Mouse (Mus musculus) inflammation-experienced regulatory T-cells, adult 16 weeks (primary cell): ENCODE results near the gene Tnfrsf26. TPM values are rescaled to one million over a fixed set of nuclear protein-coding genes. Genes with fewer than 3 reads are reported as not detected.

Experiments
- polyA plus RNA-seq: library from polyadenylated mRNA; unstranded; fragments of 100-300 nt; shearing (Covaris generic); gene quantifications from one replicate; pipeline ENCODE4 v1.2.1, GENCODE M21; 2017

Gene Tnfrsf26
- polyA plus RNA-seq, result 37.8 TPM

GRCm38 (mm10) chr7:143628540-143628939, at the start of gene Tnfrsf26:
Gene Tnfrsf26, minus strand, starts transcription at chr7:143628722.

GRCm38 (mm10) chr7:143649034-143649768, 20.7 kb upstream of the Tnfrsf26 start, which contains the start of gene Tnfrsf22:
Gene Tnfrsf22, minus strand, starts transcription at chr7:143649661.

GRCm38 (mm10) chr7:143599428-143600230, 28.9 kb downstream of the Tnfrsf26 start, which contains the start of gene Cars:
Gene Cars, minus strand, starts transcription at chr7:143600090.

Other genes starting within 250 kb of the Tnfrsf26 start
- gene Cdkn1c, start 167.7 kb downstream of the Tnfrsf26 start, polyA plus RNA-seq, result 0.78 TPM
- gene Slc22a18, start 155.0 kb downstream of the Tnfrsf26 start, polyA plus RNA-seq, result 0.44 TPM
- not detected for gene Phlda2, start 125.6 kb downstream of the Tnfrsf26 start, polyA plus RNA-seq
- 314 TPM for gene Nap1l4, start 79.6 kb downstream of the Tnfrsf26 start, polyA plus RNA-seq
- 48.5 TPM for gene Cars, start 28.6 kb downstream of the Tnfrsf26 start, polyA plus RNA-seq
- 34.5 TPM for gene Tnfrsf22, start 20.9 kb upstream of the Tnfrsf26 start, polyA plus RNA-seq
- gene Tnfrsf23, start 57.1 kb upstream of the Tnfrsf26 start, polyA plus RNA-seq, result 6.1 TPM
- gene Osbpl5, start 128.3 kb upstream of the Tnfrsf26 start, polyA plus RNA-seq, result 38.9 TPM
- not detected for gene Mrgprg, start 138.3 kb upstream of the Tnfrsf26 start, polyA plus RNA-seq
- gene Mrgpre, start 155.8 kb upstream of the Tnfrsf26 start, polyA plus RNA-seq, result 14.6 TPM
- 26.8 TPM for gene Nadsyn1, start 194.1 kb upstream of the Tnfrsf26 start, polyA plus RNA-seq
- 19.9 TPM for gene Dhcr7, start 194.4 kb upstream of the Tnfrsf26 start, polyA plus RNA-seq
- not detected for gene Gm498, start 238.1 kb upstream of the Tnfrsf26 start, polyA plus RNA-seq